Mouse (Mus musculus) mammary gland, adult 2 months (tissue): ENCODE data around the gene Ifitm5. TPM values are rescaled to one million over a fixed set of nuclear protein-coding genes. Genes with fewer than 3 reads are reported as not detected.

Experiments used
- polyA plus RNA-seq: library from polyadenylated mRNA; depleted of rRNA; stranded (reverse); fragments of >200 nt; gene quantifications from 2 replicates; pipeline ENCODE4 v1.2.3, GENCODE M21; 2012; ENCODE audit warnings: low replicate concordance; rRNA removed

Gene Ifitm5
- 2.6 and 4.0 TPM in 2 replicates for polyA plus RNA-seq

DNA sequence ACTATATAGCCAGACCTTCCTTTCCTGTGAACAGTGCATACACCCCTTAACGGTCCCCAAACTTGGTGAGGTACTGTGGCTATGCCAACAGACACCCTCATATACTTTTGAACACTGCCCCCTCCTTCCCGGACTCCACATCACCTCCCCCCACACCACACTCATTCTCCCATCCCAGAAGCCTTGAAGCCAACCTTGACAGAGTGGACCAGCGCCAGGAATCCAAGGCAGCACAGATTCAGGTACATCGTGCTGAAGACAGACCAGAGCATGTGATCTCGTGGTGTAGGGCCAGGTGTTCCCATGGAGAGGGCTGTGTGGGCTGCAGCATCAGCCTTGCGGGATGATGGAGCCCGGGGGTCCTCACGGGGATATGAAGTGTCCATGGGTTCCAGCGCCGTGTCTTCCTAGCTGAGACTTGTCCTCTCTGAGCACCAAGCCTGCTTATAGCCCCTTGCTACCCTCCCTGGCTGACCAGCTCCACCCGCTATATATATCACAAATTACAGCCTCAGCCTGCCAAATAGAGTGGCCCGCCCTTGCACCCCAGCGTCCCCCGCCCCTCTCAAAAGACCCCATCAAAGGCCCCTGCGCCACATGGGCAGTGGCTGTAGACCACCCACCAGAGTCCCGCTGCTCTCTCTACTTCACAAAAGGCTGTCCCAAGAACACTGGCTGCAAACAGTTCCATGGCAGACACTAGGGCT, at the start of gene Ifitm5:
Gene Ifitm5 (minus strand): TSS at position 468 of the 707 bp plus-strand sequence.

GRCm38 (mm10) chr7:140966921-140967320, 16.8 kb upstream of the Ifitm5 start, which contains the start of gene Ifitm1:
TSS of gene Ifitm1 (plus strand) at chr7:140967221.

GRCm38 (mm10) chr7:140955758-140956555, 5.9 kb upstream of the Ifitm5 start, which contains the start of the genes Gm45717 and Ifitm2:
TSS of gene Gm45717 (minus strand) at chr7:140955937.
TSS of gene Ifitm2 (minus strand) at chr7:140955987.

DNA sequence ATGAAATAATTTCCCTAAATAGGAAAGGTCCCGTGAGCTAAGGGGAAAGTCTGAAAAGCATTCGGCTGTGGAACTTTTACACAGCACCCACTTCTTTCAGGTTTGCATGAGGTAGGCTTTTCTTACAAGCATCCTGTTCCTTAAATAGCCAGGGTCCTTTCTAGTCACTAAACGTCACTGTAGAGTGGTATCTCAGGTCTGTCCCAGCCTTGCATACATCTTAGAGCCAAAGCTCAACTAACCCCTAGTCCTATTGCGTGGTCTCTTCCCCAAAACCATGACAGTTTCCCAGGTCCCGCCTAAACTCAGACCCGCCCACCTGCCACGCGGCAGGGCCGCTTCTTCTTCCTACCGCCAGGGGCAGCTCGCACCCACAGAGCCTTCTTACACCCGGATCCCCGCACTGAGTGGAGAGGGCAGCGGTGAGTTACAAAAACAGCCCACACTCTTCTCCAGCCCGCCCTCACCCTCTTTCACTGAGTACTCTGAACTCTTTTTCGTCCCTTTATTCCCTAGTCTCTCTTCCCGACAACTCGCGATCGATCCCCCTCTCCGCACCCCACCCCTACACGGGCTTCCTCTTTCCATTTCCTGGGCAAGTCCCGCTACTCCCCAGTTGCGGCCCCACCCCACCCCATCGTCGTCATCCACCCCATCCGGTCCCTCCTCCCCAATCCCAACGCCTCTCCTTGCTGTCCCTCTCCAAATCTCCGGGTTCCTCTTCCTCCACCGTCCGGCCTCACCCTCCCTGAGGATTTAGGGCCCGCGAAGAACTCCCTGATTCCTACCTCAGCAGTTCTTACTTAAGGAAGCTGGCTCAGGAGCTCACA, 8.7 kb downstream of the Ifitm5 start, which contains the start of gene Pgghg:
Gene Pgghg (plus strand): TSS at position 170 of the 830 bp plus-strand sequence.

GRCm38 (mm10) chr7:140920418-140921029, 29.6 kb downstream of the Ifitm5 start, which contains the start of gene Nlrp6:
TSS of gene Nlrp6 (plus strand) at chr7:140920902.

GRCm38 (mm10) chr7:140900220-140900619, 49.9 kb downstream of the Ifitm5 start, which contains the start of gene Cox8b:
TSS of gene Cox8b (minus strand) at chr7:140900446.

Other genes starting within 250 kb of the Ifitm5 start
- 154 and 260 TPM in 2 replicates for gene Cyp2e1, start 186.6 kb downstream of the Ifitm5 start, polyA plus RNA-seq
- 0.12 and 0.17 TPM in 2 replicates for gene Syce1, start 162.4 kb downstream of the Ifitm5 start, polyA plus RNA-seq
- gene Zfp941, start 128.1 kb downstream of the Ifitm5 start, polyA plus RNA-seq: 0.02 and 0.07 TPM in 2 replicates
- gene Urah, start 115.3 kb downstream of the Ifitm5 start, polyA plus RNA-seq: 35.9 and 51.0 TPM in 2 replicates
- gene Scgb1c1, start 104.7 kb downstream of the Ifitm5 start, polyA plus RNA-seq: not detected in 2 replicates
- 0.19 and 0.24 TPM in 2 replicates for gene Odf3, start 102.5 kb downstream of the Ifitm5 start, polyA plus RNA-seq
- not detected in 2 replicates for gene Gm45785, start 94.0 kb downstream of the Ifitm5 start, polyA plus RNA-seq
- 125 and 131 TPM in 2 replicates for gene Ric8a, start 93.3 kb downstream of the Ifitm5 start, polyA plus RNA-seq
- 23.2 and 34.0 TPM in 2 replicates for gene Bet1l, start 92.7 kb downstream of the Ifitm5 start, polyA plus RNA-seq
- gene Psmd13, start 68.3 kb downstream of the Ifitm5 start, polyA plus RNA-seq: 48.3 and 59.6 TPM in 2 replicates
- 29.0 and 45.3 TPM in 2 replicates for gene Sirt3, start 68.0 kb downstream of the Ifitm5 start, polyA plus RNA-seq
- 395 and 928 TPM in 2 replicates for gene Cox8b, start 49.8 kb downstream of the Ifitm5 start, polyA plus RNA-seq
- 0.30 TPM in 1 of 2 replicates, not detected in the other for gene Nlrp6, start 29.4 kb downstream of the Ifitm5 start, polyA plus RNA-seq
- gene Pgghg, start 8.9 kb downstream of the Ifitm5 start, polyA plus RNA-seq: 49.9 and 60.2 TPM in 2 replicates
- not detected in 2 replicates for gene Gm45717, start 5.6 kb upstream of the Ifitm5 start, polyA plus RNA-seq
- 1,072 and 1,260 TPM in 2 replicates for gene Ifitm2, start 5.7 kb upstream of the Ifitm5 start, polyA plus RNA-seq
- gene Ifitm1, start 16.9 kb upstream of the Ifitm5 start, polyA plus RNA-seq: 132 and 165 TPM in 2 replicates
- gene Ifitm3, start 60.5 kb upstream of the Ifitm5 start, polyA plus RNA-seq: 410 and 816 TPM in 2 replicates
- 10.7 and 37.4 TPM in 2 replicates for gene Ifitm6, start 67.6 kb upstream of the Ifitm5 start, polyA plus RNA-seq
- gene Gm17387, start 78.8 kb upstream of the Ifitm5 start, polyA plus RNA-seq: not detected in 2 replicates
- gene B4galnt4, start 110.8 kb upstream of the Ifitm5 start, polyA plus RNA-seq: 1.0 and 2.5 TPM in 2 replicates
- gene Pkp3, start 127.9 kb upstream of the Ifitm5 start, polyA plus RNA-seq: 30.8 and 48.9 TPM in 2 replicates
- gene Sigirr, start 150.3 kb upstream of the Ifitm5 start, polyA plus RNA-seq: 30.1 and 44.1 TPM in 2 replicates
- 5.8 and 21.4 TPM in 2 replicates for gene Ano9, start 167.5 kb upstream of the Ifitm5 start, polyA plus RNA-seq
- 33.0 and 42.5 TPM in 2 replicates for gene Ptdss2, start 172.1 kb upstream of the Ifitm5 start, polyA plus RNA-seq
- gene Rnh1, start 222.6 kb upstream of the Ifitm5 start, polyA plus RNA-seq: 122 and 142 TPM in 2 replicates
- 52.0 and 63.9 TPM in 2 replicates for gene Hras, start 243.7 kb upstream of the Ifitm5 start, polyA plus RNA-seq
- gene Lrrc56, start 243.9 kb upstream of the Ifitm5 start, polyA plus RNA-seq: 7.7 and 9.8 TPM in 2 replicates